Mouse (Mus musculus) layer of hippocampus, postnatal 25 days (tissue): ENCODE measurements around the gene Rlbp1. TPM values are rescaled to one million over a fixed set of nuclear protein-coding genes. Genes with fewer than 3 reads are reported as not detected.

ENCODE experiments used
- DNase-seq, 2 experiments: peaks; one replicate each; pipeline ENCODE4 v3.0.0; 2022; ENCODE audit warnings: mixed read lengths in 2 of 2, low spot score in 1 of 2; ENCODE audit errors: extremely low spot score in 1 of 2
- total RNA-seq, 2 experiments: library from RNA; stranded (reverse); gene quantifications; 2 replicates each; pipeline ENCODE4 v1.2.3; 2021

Rlbp1 gene
- total RNA-seq, 2 experiments from 2014 or later: 20.0 to 20.7 TPM

- DNase-seq: no peak
These were observed 292 bp upstream of the Rlbp1 start for GRCm38 (mm10) chr7:79387140-79387539.

GRCm38 (mm10) chr7:79376516-79377275 is 10.2 kb downstream of the Rlbp1 start:
- DNase-seq: no peak

- no peak for DNase-seq
These were observed 11.3 kb downstream of the Rlbp1 start for GRCm38 (mm10) chr7:79375594-79375993.

GRCm38 (mm10) chr7:79374017-79374416 is 12.8 kb downstream of the Rlbp1 start:
- no peak for DNase-seq

GRCm38 (mm10) chr7:79371321-79371879 is 15.4 kb downstream of the Rlbp1 start:
- DNase-seq: peak; percentile 65 to 90

GRCm38 (mm10) chr7:79369416-79369815 is 17.4 kb downstream of the Rlbp1 start:
- DNase-seq: no peak

GRCm38 (mm10) chr7:79368664-79369063 is 18.2 kb downstream of the Rlbp1 start:
- DNase-seq: no peak

- peak in 1 of 2 experiments; percentile 31 for DNase-seq
These were observed 23.3 kb downstream of the Rlbp1 start for GRCm38 (mm10) chr7:79363370-79364043.

- DNase-seq: no peak
These were observed 24.0 kb downstream of the Rlbp1 start for GRCm38 (mm10) chr7:79362830-79363229.

GRCm38 (mm10) chr7:79362208-79362607 is 24.6 kb downstream of the Rlbp1 start:
- peak in 1 of 2 experiments; percentile 42 for DNase-seq

- no peak for DNase-seq
These were observed 26.8 kb downstream of the Rlbp1 start for GRCm38 (mm10) chr7:79360056-79360455.

- no peak for DNase-seq
These were observed 27.7 kb downstream of the Rlbp1 start for GRCm38 (mm10) chr7:79359183-79359435.

GRCm38 (mm10) chr7:79358350-79359182 is 28.3 kb downstream of the Rlbp1 start:
- peak; percentile 43 to 58 for DNase-seq

- DNase-seq: peak; percentile 33 to 78
These were observed 37.0 kb downstream of the Rlbp1 start for GRCm38 (mm10) chr7:79349738-79350386.

GRCm38 (mm10) chr7:79348816-79349215 is 38.0 kb downstream of the Rlbp1 start:
- no peak for DNase-seq

GRCm38 (mm10) chr7:79347108-79347813 is 39.6 kb downstream of the Rlbp1 start:
- no peak for DNase-seq

GRCm38 (mm10) chr7:79346555-79347075 is 40.2 kb downstream of the Rlbp1 start:
- DNase-seq: no peak

GRCm38 (mm10) chr7:79345902-79346301 is 40.9 kb downstream of the Rlbp1 start:
- DNase-seq: peak in 1 of 2 experiments; percentile 79

- no peak for DNase-seq
These were observed 50.4 kb downstream of the Rlbp1 start for GRCm38 (mm10) chr7:79336362-79336910.
